Mouse (Mus musculus) limb, embryonic 13.5 days (tissue): ENCODE measurements around the gene Pdpk1. TPM values are rescaled to one million over a fixed set of nuclear protein-coding genes. Genes with fewer than 3 reads are reported as not detected.

Experiments used
- ATAC-seq: fragments of 200-750 bp; cut with Nextera tagmentation; 2 replicates; pipeline ENCODE4 v1.8.0; 2017; ENCODE audit warnings: low read depth, moderate number of reproducible peaks, moderate TSS enrichment; ENCODE audit not compliant: low FRiP score
- H3K27ac ChIP-seq: fragments of 300-500 bp; sonication (generic); 2 replicates; pipeline ENCODE4 v1.5.1; 2015; ENCODE audit warnings: inconsistent platforms, mild to moderate bottlenecking, moderate library complexity
- H3K27me3 ChIP-seq: fragments of 300-500 bp; sonication (generic); 2 replicates; pipeline ENCODE4 v1.6.1; 2015; ENCODE audit warnings: mild to moderate bottlenecking, inconsistent platforms
- H3K36me3 ChIP-seq: fragments of 300-500 bp; sonication (generic); 2 replicates; pipeline ENCODE4 v1.6.1; 2015; ENCODE audit warnings: inconsistent platforms, mild to moderate bottlenecking, moderate library complexity
- H3K4me1 ChIP-seq: fragments of 300-500 bp; sonication (generic); 2 replicates; pipeline ENCODE4 v1.6.1; 2015; ENCODE audit warnings: inconsistent platforms
- H3K4me2 ChIP-seq: fragments of 300-500 bp; sonication (generic); replicated peaks from 2 replicates; pipeline ENCODE4 v1.6.1; 2015; ENCODE audit warnings: inconsistent platforms, mild to moderate bottlenecking, moderate library complexity
- H3K4me3 ChIP-seq: fragments of 300-500 bp; sonication (generic); 2 replicates; pipeline ENCODE4 v1.5.1; 2015; ENCODE audit warnings: moderate library complexity, mild to moderate bottlenecking, inconsistent platforms
- H3K9ac ChIP-seq: fragments of 300-500 bp; sonication (generic); 2 replicates; pipeline ENCODE4 v1.6.1; 2015; ENCODE audit warnings: mild to moderate bottlenecking, inconsistent platforms
- H3K9me3 ChIP-seq: fragments of 300-500 bp; sonication (generic); 2 replicates; pipeline ENCODE4 v1.6.1; 2016; ENCODE audit warnings: inconsistent platforms
- WGBS: fragments of 180-500 bp; shearing (Covaris S2); methylation state at CpG from one replicate; pipeline ENCODE4 v1.1.7; 2015; 5-methylcytosine and 5-hydroxymethylcytosine counted together
- polyA plus RNA-seq: library from polyadenylated mRNA; unstranded; fragments of >200 nt; fragmentation: Nextera tagmentation; extraction: Ambion mirVana; gene quantifications from 2 replicates; pipeline ENCODE4 v1.2.1, GENCODE M21; 2015

Pdpk1 gene
- polyA plus RNA-seq, 1 experiment from 2014 or later: 37.9 TPM

GRCm38 (mm10) chr17:24056636-24057625 lies 93.8 kb downstream of the Pdpk1 start:
- no peak for ATAC-seq
- WGBS: 92% methylated on average over 14 of the region's 14 CpGs
- no peak overlapping the region for H3K4me3 ChIP-seq
- H3K4me1 ChIP-seq: no peaks in the 10 kb centered on the region
- no peak overlapping the region for H3K4me2 ChIP-seq
- H3K27ac ChIP-seq: no peak overlapping the region
- H3K36me3 ChIP-seq: peaks cover 93% of the 10 kb centered on the region
- no peak overlapping the region for H3K9ac ChIP-seq
- no peaks in the 10 kb centered on the region for H3K27me3 ChIP-seq
- H3K9me3 ChIP-seq: no peaks in the 10 kb centered on the region

- no peak for ATAC-seq
- Histone ChIP-seq H3K4me3 (no peak overlapping the region), H3K4me2 (no peak overlapping the region), H3K4me1 (no peaks in the 10 kb centered on the region), H3K9ac (no peak overlapping the region), H3K27me3 (no peaks in the 10 kb centered on the region), H3K27ac (no peak overlapping the region), H3K9me3 (no peaks in the 10 kb centered on the region), H3K36me3 (peaks cover 74% of the 10 kb centered on the region)
- WGBS: 92% methylated on average over 8 of the region's 8 CpGs
Observed at GRCm38 (mm10) chr17:24049008-24049407, 101.7 kb downstream of the Pdpk1 start.

- 87% methylated on average over 5 of the region's 5 CpGs for WGBS
- Histone ChIP-seq H3K9me3 (no peaks in the 10 kb centered on the region), H3K4me3 (no peak overlapping the region), H3K4me2 (no peak overlapping the region), H3K36me3 (peaks cover 64% of the 10 kb centered on the region), H3K9ac (no peak overlapping the region), H3K4me1 (no peaks in the 10 kb centered on the region), H3K27ac (no peak overlapping the region), H3K27me3 (no peaks in the 10 kb centered on the region)
- no peak for ATAC-seq
Observed at GRCm38 (mm10) chr17:24048053-24048452, 102.7 kb downstream of the Pdpk1 start.

DNA sequence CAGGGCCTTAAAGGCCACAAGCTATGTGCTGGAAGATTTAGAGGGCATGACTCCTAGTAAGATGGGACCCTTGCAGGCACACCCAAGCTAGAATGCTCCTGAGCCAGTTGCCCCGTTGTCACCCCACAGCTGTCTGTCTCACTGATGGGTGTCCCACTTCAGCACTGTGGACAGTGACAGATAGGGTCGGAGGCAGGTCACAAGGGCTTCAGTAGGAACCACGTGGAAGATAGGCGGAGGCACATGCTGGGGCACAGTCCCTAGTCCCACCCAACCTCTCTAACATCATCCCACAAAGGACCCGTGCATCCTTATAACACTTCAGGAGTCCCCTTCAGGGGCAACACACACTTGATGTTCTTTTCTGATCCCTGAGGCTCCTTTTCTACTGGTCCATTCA lies 104.7 kb downstream of the Pdpk1 start:
- H3K9me3 ChIP-seq: no peaks in the 10 kb centered on the region
- no peaks in the 10 kb centered on the region for H3K27me3 ChIP-seq
- no peak for ATAC-seq
- no peaks in the 10 kb centered on the region for H3K4me1 ChIP-seq
- no peak overlapping the region for H3K9ac ChIP-seq
- H3K4me2 ChIP-seq: no peak overlapping the region
- H3K4me3 ChIP-seq: no peak overlapping the region
- no peak overlapping the region for H3K27ac ChIP-seq
- WGBS: 34% methylated on average over 5 of the region's 5 CpGs
- H3K36me3 ChIP-seq: peaks cover 44% of the 10 kb centered on the region

GRCm38 (mm10) chr17:24045608-24046007 lies 105.1 kb downstream of the Pdpk1 start:
- ATAC-seq: no peak
- 76% methylated on average over 10 of the region's 10 CpGs for WGBS

GRCm38 (mm10) chr17:24044482-24044881 lies 106.2 kb downstream of the Pdpk1 start:
- WGBS: 64% methylated on average over 5 of the region's 5 CpGs
- H3K9me3 ChIP-seq: no peaks in the 10 kb centered on the region
- no peaks in the 10 kb centered on the region for H3K4me1 ChIP-seq
- ATAC-seq: no peak
- H3K36me3 ChIP-seq: peaks cover 28% of the 10 kb centered on the region
- no peak overlapping the region for H3K4me3 ChIP-seq
- no peak overlapping the region for H3K9ac ChIP-seq
- H3K4me2 ChIP-seq: no peak overlapping the region
- H3K27ac ChIP-seq: no peak overlapping the region
- no peaks in the 10 kb centered on the region for H3K27me3 ChIP-seq

More at GRCm38 (mm10) chr17:24045608-24046007, 105.1 kb downstream of the Pdpk1 start:
- Histone ChIP-seq H3K27ac (no peak overlapping the region), H3K9me3 (no peaks in the 10 kb centered on the region), H3K4me1 (no peaks in the 10 kb centered on the region), H3K9ac (no peak overlapping the region), H3K36me3 (peaks cover 40% of the 10 kb centered on the region), H3K4me2 (no peak overlapping the region), H3K27me3 (no peaks in the 10 kb centered on the region), H3K4me3 (no peak overlapping the region)

DNA sequence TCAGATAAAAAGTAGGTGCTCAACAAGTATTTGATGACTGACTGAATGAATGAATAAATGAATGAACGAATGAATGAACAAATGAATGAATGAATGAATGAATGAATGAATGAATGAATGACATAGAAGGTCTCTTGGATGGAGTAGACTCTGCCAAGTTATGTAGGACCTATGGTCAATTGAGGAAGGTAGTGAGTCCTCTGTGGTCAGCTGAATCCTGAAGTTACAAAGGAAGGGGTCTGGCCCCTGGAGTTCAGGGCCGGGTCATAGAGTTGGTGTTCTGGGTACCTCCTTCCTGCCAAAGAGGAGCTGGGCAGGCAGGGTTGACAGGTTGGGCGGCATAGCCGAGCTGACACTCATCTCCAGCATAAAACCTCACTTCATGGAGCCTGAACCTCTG lies 112.9 kb downstream of the Pdpk1 start, which contains the start of gene Prss27:
Gene Prss27 (plus strand): TSS at position 301 of the 400 bp plus-strand sequence.
- Histone ChIP-seq H3K27ac (no peak within 1 kb of the TSS), H3K4me1 (no peaks in the 10 kb centered on the region), H3K4me3 (no peak within 1 kb of the TSS), H3K27me3 (no peaks in the 10 kb centered on the region; the same call in 1 of the 2 replicates), H3K4me2 (no peak within 1 kb of the TSS), H3K9me3 (no peaks in the 10 kb centered on the region), H3K36me3 (no peaks in the 10 kb centered on the region), H3K9ac (no peak within 1 kb of the TSS)
- 69% methylated on average over 4 of the region's 4 CpGs for WGBS
- no peak for ATAC-seq

- H3K27ac ChIP-seq: no peak overlapping the region
- H3K9ac ChIP-seq: no peak overlapping the region
- ATAC-seq: no peak
- H3K4me1 ChIP-seq: no peaks in the 10 kb centered on the region
- no peak overlapping the region for H3K4me2 ChIP-seq
- H3K4me3 ChIP-seq: no peak overlapping the region
- no peaks in the 10 kb centered on the region; the same call in 1 of the 2 replicates for H3K27me3 ChIP-seq
- 82% methylated on average over 13 of the region's 13 CpGs for WGBS
- H3K9me3 ChIP-seq: no peaks in the 10 kb centered on the region
- H3K36me3 ChIP-seq: no peaks in the 10 kb centered on the region
Observed at GRCm38 (mm10) chr17:24037360-24037759, 113.4 kb downstream of the Pdpk1 start.

DNA sequence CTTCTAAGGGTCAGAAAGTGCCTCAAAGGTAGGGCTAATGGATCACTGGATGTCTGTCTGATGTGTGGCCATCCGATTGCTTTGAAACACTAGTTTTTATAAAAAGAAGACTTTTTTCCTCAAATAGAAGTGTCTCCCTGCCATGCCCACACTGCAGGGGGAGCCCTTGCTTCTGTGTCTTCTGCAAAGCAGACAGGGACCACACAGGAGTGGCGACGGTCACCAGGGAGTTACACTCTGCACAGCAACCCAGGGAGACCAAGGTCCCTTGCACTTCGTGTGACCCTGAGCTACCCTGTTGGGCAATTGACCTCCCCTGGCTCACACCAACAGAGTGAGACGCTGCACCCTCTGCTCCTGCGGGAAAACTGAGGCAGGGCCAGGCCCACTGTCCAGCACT lies 113.8 kb downstream of the Pdpk1 start:
- ATAC-seq: no peak
- no peak overlapping the region for H3K4me3 ChIP-seq
- no peaks in the 10 kb centered on the region for H3K9me3 ChIP-seq
- no peak overlapping the region for H3K27ac ChIP-seq
- no peak overlapping the region for H3K9ac ChIP-seq
- no peaks in the 10 kb centered on the region; the same call in 1 of the 2 replicates for H3K27me3 ChIP-seq
- H3K4me1 ChIP-seq: no peaks in the 10 kb centered on the region
- no peaks in the 10 kb centered on the region for H3K36me3 ChIP-seq
- WGBS: 79% methylated on average over 6 of the region's 6 CpGs
- H3K4me2 ChIP-seq: no peak overlapping the region

GRCm38 (mm10) chr17:24035087-24035486 lies 115.6 kb downstream of the Pdpk1 start:
- 83% methylated on average over 7 of the region's 7 CpGs for WGBS
- H3K27me3 ChIP-seq: no peaks in the 10 kb centered on the region; the same call in 1 of the 2 replicates
- H3K4me3 ChIP-seq: no peak overlapping the region
- H3K4me1 ChIP-seq: no peaks in the 10 kb centered on the region
- H3K9me3 ChIP-seq: no peaks in the 10 kb centered on the region
- H3K4me2 ChIP-seq: no peak overlapping the region
- no peak overlapping the region for H3K9ac ChIP-seq
- no peaks in the 10 kb centered on the region for H3K36me3 ChIP-seq
- no peak overlapping the region for H3K27ac ChIP-seq
- no peak for ATAC-seq

DNA sequence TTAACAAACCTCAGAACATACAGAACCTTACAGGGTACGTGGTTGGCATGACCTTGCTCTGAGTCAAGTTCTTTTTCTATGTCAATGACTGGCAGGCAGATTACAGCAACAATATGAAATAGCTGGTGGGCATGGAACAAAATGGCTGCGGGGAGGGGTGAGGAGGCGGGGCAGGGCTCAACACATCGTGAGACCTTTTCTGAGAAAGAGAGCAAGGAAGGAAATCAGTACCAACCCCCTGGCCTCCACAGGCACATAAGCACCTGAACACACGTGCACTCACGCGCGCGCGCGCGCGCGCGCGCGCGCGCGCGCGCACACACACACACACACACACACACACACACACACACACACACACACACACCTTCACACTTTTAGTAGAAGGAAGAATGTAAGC lies 120.2 kb downstream of the Pdpk1 start:
- Histone ChIP-seq H3K27me3 (no peaks in the 10 kb centered on the region), H3K4me2 (no peak overlapping the region), H3K4me3 (no peak overlapping the region), H3K27ac (no peak overlapping the region), H3K36me3 (no peaks in the 10 kb centered on the region), H3K9ac (no peak overlapping the region), H3K9me3 (no peaks in the 10 kb centered on the region), H3K4me1 (no peaks in the 10 kb centered on the region)
- ATAC-seq: no peak
- 92% methylated on average over 19 of the region's 22 CpGs for WGBS

DNA sequence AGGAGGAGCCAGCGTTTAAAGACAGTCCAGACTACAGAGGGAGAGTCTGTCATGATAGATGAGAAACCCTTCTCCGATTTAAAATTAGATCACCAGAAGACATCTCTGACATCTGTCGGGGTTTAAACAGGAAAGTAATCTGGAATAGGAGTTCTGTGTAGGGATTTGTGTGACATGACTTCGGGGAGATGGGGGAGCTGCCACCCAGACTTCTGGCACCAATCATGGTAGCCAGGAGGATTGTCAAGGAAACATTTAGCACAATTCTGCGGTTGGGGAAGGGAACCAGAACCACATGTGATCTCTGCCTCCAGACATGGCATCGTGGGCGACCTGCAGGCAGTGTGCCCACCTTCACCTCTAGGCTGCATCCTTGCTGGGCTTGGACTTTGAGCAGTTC lies 121.2 kb downstream of the Pdpk1 start:
- H3K27me3 ChIP-seq: no peaks in the 10 kb centered on the region

More for the DNA sequence above, 121.2 kb downstream of the Pdpk1 start:
- Histone ChIP-seq H3K4me1 (no peaks in the 10 kb centered on the region), H3K9ac (no peak overlapping the region), H3K4me3 (no peak overlapping the region), H3K4me2 (no peak overlapping the region), H3K9me3 (no peaks in the 10 kb centered on the region), H3K36me3 (no peaks in the 10 kb centered on the region), H3K27ac (no peak overlapping the region)
- no peak for ATAC-seq
- 82% methylated on average over 7 of the region's 7 CpGs for WGBS
